In genomic region chr15:99931231-99931630, GRCm38 (mm10) we compare ENCODE assay signal across 33 mouse cellular contexts. TPM values are rescaled to one million over a fixed set of nuclear protein-coding genes. Genes with fewer than 3 reads are reported as not detected.
A peak's percentile ranks its signal among the peaks of the same experiment; 100 is the strongest.
DNase-seq lines count a peak whose midpoint lies in the region; ATAC-seq and TF ChIP-seq lines count a peak whose summit lies in the region.
"Had no signal": no experiment of that assay in that cellular context is flagged by ENCODE, and none has a peak within 500 bp of the region (broad histone marks: within the 10 kb centered on the region; RNA-seq: fewer than 3 reads in every experiment).

No protein-coding gene starts in this region.

- H3K27ac ChIP-seq in lung, postnatal 0 days (ENCODE audit: low read length): no peak overlapping the region
- no peak overlapping the region for H3K27ac ChIP-seq in heart, embryonic 11.5 days (ENCODE audit: low read depth, low read length)
- H3K27ac ChIP-seq: heart, adult 2 months; hindbrain, embryonic 10.5 days; hindbrain, embryonic 15.5 days; left cerebral cortex, adult 2 months; limb, embryonic 13.5 days; liver, embryonic 12.5 days; midbrain, embryonic 12.5 days; neural tube, embryonic 12.5 days had no signal

- no peak for TF ChIP-seq EP300 in lung, postnatal 0 days (IDR thresholded peaks at IDR 0.05)

- ATAC-seq in lung, postnatal 0 days: peak; percentile 48; the same call in 1 of the 2 replicates
- no peak for ATAC-seq in heart, embryonic 11.5 days (replicated peaks; ENCODE audit: insufficient number of reproducible peaks, low FRiP score, low TSS enrichment)
- ATAC-seq: forebrain, embryonic 16.5 days; inflammation-experienced regulatory T-cells, adult 6 months; liver, embryonic 12.5 days; liver, postnatal 0 days had no signal

- peak; percentile 39 for DNase-seq in lung, postnatal 0 days (ENCODE audit: low spot score)
- DNase-seq in lung, postnatal 36 days: no peak
- DNase-seq in ES-CJ7 (ENCODE audit: low read depth, low spot score) (peak; percentile 17), R1 (ENCODE audit: low read depth, low spot score) (peak; percentile 27)
- no peak for DNase-seq in kidney, postnatal 10 days
- DNase-seq: adrenal gland, postnatal 10 days; B cell, adult 2 months; cerebellum, adult 11-12 months; cerebellum, postnatal 10 days; heart, adult 2 months; heart, postnatal 14 days; kidney, adult 11 months; kidney, postnatal 25 days; liver, postnatal 0 days; right cerebral cortex, adult 18-20 months had no signal

- H3K4me3 ChIP-seq in lung, postnatal 0 days (ENCODE audit: low read depth, low read length): no peak overlapping the region
- no peak overlapping the region for H3K4me3 ChIP-seq in heart, embryonic 11.5 days (ENCODE audit: low read depth, low read length)
- H3K4me3 ChIP-seq: erythroblast, embryonic 14.5 days; heart, adult 2 months; hindbrain, embryonic 10.5 days; hindbrain, embryonic 15.5 days; left cerebral cortex, adult 2 months; limb, embryonic 13.5 days; liver, embryonic 12.5 days; midbrain, embryonic 12.5 days; myocyte; neural tube, embryonic 12.5 days had no signal

- H3K27me3 ChIP-seq in lung, postnatal 0 days (replicated peaks; ENCODE audit: insufficient read depth, low read length): no peaks in the 10 kb centered on the region
- H3K27me3 ChIP-seq in heart, embryonic 11.5 days (ENCODE audit: control insufficient read depth, insufficient read depth, low read length): no peaks in the 10 kb centered on the region
- H3K27me3 ChIP-seq: hindbrain, embryonic 15.5 days; limb, embryonic 13.5 days; liver, embryonic 12.5 days; midbrain, embryonic 12.5 days; neural tube, embryonic 12.5 days had no signal

- H3K36me3 ChIP-seq in lung, postnatal 0 days (ENCODE audit: insufficient read depth, low read length): no peaks in the 10 kb centered on the region
- H3K36me3 ChIP-seq in heart, embryonic 11.5 days (ENCODE audit: control insufficient read depth, insufficient read depth, low read length): no peaks in the 10 kb centered on the region
- H3K36me3 ChIP-seq: hindbrain, embryonic 10.5 days; hindbrain, embryonic 15.5 days; limb, embryonic 13.5 days; liver, embryonic 12.5 days; midbrain, embryonic 12.5 days; neural tube, embryonic 12.5 days had no signal

- no peak overlapping the region for H3K9ac ChIP-seq in lung, postnatal 0 days (replicated peaks; ENCODE audit: low read depth)
- no peak overlapping the region for H3K9ac ChIP-seq in heart, embryonic 11.5 days (ENCODE audit: low read depth, low read length)
- H3K9ac ChIP-seq: hindbrain, embryonic 15.5 days; limb, embryonic 13.5 days; liver, embryonic 12.5 days; liver, postnatal 0 days; midbrain, embryonic 12.5 days; neural tube, embryonic 12.5 days had no signal

- H3K9me3 ChIP-seq in lung, postnatal 0 days (ENCODE audit: low read length): no peaks in the 10 kb centered on the region
- no peaks in the 10 kb centered on the region for H3K9me3 ChIP-seq in heart, embryonic 11.5 days (replicated peaks; ENCODE audit: control insufficient read depth, low read length)
- H3K9me3 ChIP-seq: hindbrain, embryonic 10.5 days; hindbrain, embryonic 15.5 days; limb, embryonic 13.5 days; liver, embryonic 12.5 days; midbrain, embryonic 12.5 days; neural tube, embryonic 12.5 days had no signal

- H3K4me2 ChIP-seq in lung, postnatal 0 days (replicated peaks; ENCODE audit: low read depth, low read length): no peak overlapping the region
- no peak overlapping the region for H3K4me2 ChIP-seq in heart, embryonic 11.5 days
- H3K4me2 ChIP-seq: hindbrain, embryonic 15.5 days; limb, embryonic 13.5 days; liver, embryonic 12.5 days; midbrain, embryonic 12.5 days; neural tube, embryonic 12.5 days had no signal

- H3K4me1 ChIP-seq in lung, postnatal 0 days (ENCODE audit: insufficient read depth, low read depth, low read length): no peaks in the 10 kb centered on the region
- H3K4me1 ChIP-seq in heart, embryonic 11.5 days (ENCODE audit: control insufficient read depth, insufficient read depth, low read length): no peaks in the 10 kb centered on the region
- H3K4me1 ChIP-seq: hindbrain, embryonic 10.5 days; hindbrain, embryonic 15.5 days; limb, embryonic 13.5 days; liver, embryonic 12.5 days; midbrain, embryonic 12.5 days; neural tube, embryonic 12.5 days had no signal

- 56% methylated on average over 8 of the region's 8 CpGs for WGBS in lung, postnatal 0 days
- 75% methylated on average over 8 of the region's 8 CpGs for WGBS in heart, embryonic 11.5 days (ENCODE audit: insufficient replicate concordance)

- TF ChIP-seq CTCF in lung, postnatal 0 days (IDR thresholded peaks at IDR 0.05): no peak

RNA-seq across cellular contexts. Expression of gene Fam186a, which starts 35.6 kb away (rescaled TPM):
- 0.01 and 0.04 TPM in 2 replicates for polyA plus RNA-seq in lung, postnatal 0 days (2015; fragmentation: Nextera tagmentation; extraction: Ambion mirVana)
- polyA plus RNA-seq in heart, embryonic 11.5 days (2014; fragmentation: Nextera tagmentation; extraction: Ambion mirVana): 0.01 and 0.04 TPM in 2 replicates
- polyA plus RNA-seq: embryonic facial prominence, embryonic 14.5 days; erythroblast, embryonic 14.5 days; forebrain, embryonic 11.5 days; forebrain, embryonic 16.5 days; heart, embryonic 14.5 days; hindbrain, embryonic 10.5 days; hindbrain, embryonic 15.5 days; inflammation-experienced regulatory T-cells, adult 6 months; kidney, embryonic 14.5 days; liver, embryonic 12.5 days; liver, postnatal 0 days; midbrain, postnatal 0 days; neural tube, embryonic 12.5 days; spleen, adult 2 months had no signal

RNA-seq across cellular contexts. Expression of gene Larp4, which starts 38.6 kb away (rescaled TPM):
- polyA plus RNA-seq in lung, postnatal 0 days (2015; fragmentation: Nextera tagmentation; extraction: Ambion mirVana): 20.4 and 22.8 TPM in 2 replicates
- 35.8 TPM in 2 replicates for polyA plus RNA-seq in heart, embryonic 11.5 days (2014; fragmentation: Nextera tagmentation; extraction: Ambion mirVana)

RNA-seq across cellular contexts. Expression of gene Lima1, which starts 56.0 kb away (rescaled TPM):
- polyA plus RNA-seq in lung, postnatal 0 days (2015; fragmentation: Nextera tagmentation; extraction: Ambion mirVana): 28.6 and 38.5 TPM in 2 replicates
- polyA plus RNA-seq in heart, embryonic 11.5 days (2014; fragmentation: Nextera tagmentation; extraction: Ambion mirVana): 24.1 and 27.8 TPM in 2 replicates

Comparison
In these comparisons a context has a peak if more than half of its experiments do, and no peak if none do; other contexts are left out.
1. DNase-seq: peak in lung, postnatal 0 days (single experiment), ES-CJ7 (single experiment) and R1 (single experiment); none in lung, postnatal 36 days (single experiment) and kidney, postnatal 10 days (single experiment).